Mouse (Mus musculus) regulatory T cell (primary cell): Measurements from ENCODE around the gene Olfr134.
"Not testable (repeated sequence)": the region's sequence is repeated elsewhere in the genome, so short reads cannot be mapped to it uniquely, and the experiment has no call there.

Experiments
- in situ Hi-C: fragments of 300-600 bp; cut with MboI, MseI; formaldehyde crosslinking; loops from one replicate; pipeline ENCODE4 v1.15.1; 2025; ENCODE audit warnings: high pct_unique_total_duplicates

Olfr134 gene

DNA sequence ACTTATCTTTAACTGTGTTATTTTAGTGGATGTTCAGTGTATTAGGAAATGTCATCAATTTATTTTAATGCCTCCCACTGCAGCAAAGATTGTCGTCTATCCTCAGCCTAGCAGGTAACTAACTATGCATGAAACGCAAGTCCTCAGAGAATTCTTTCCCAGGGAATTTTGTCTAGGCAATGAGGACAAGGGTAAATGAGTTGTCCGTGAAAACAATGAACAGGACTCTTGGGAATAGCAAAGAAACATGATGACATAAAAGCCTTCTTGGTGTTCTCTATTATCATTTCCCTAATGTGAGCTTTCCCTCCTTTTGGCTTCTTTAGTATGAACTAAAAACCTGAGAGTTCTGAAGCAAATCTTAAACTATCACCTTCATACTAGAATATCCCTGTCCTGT is at the start of gene Olfr134:
Gene Olfr134 (plus strand): TSS at position 301 of the 400 bp plus-strand sequence.
- in situ Hi-C loops = no loop called here

DNA sequence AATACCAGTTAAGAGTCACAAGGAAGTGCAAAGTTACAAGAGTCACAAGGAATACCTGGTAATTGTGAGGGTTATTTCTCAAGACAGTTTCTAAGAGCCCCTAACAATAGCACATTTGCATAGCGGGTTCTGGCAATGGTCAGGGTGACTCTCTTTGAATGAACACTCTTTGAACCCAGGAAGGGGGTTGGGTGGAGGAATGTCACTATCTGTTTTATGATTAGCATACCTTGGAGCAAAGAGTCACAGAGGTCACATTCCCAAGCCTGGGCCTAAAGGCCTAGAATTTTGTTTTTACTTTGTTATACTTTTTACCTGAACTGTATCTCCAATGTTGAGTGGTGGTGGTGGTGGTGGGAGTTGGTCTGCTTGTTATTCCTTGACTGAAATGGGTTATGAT is 47.0 kb upstream of the Olfr134 start:
- in situ Hi-C loops = not testable (repeated sequence)

DNA sequence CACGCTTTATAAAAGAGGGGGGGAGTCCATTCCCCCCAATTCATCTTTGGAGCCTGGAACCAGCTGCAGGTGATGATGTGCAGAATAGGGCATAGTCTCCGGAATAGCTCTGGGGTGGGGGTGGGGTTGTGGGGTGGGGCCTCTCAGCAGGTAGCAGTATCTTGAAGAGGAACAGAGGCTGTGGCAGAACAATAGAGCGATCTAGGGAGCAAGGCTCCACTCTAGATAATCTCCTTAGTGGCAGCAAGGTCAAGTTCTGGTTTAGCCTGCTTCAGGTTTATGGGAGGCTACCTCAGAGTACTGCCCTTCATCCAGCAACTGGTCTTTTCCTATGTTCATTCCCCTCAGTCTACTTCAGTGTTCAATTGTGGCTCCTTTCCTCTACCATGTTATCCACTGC is 45.8 kb upstream of the Olfr134 start:
- in situ Hi-C loops = not testable (repeated sequence)

DNA sequence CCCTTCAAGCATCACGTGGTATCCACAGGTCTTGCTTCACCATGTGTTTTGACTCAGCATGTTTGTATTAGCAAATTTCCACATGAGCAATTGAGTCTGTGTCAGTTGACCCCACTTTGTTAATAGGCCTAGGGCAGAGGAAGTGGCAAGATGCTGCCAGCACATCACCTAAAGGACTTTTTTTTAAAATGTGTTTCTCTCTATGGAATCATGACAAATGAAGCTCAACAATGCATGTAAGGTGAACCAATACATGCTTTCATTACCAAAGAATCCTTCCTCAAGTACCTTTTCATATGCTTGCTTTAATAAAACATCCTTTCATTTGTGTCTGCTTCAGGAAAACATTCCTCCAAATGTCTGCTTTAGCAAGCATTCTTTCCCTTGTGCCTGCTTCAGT is 36.8 kb upstream of the Olfr134 start, which contains the start of gene Olfr132:
Gene Olfr132 (minus strand): TSS at position 101 of the 400 bp plus-strand sequence.
- in situ Hi-C loops = no loop called here

DNA sequence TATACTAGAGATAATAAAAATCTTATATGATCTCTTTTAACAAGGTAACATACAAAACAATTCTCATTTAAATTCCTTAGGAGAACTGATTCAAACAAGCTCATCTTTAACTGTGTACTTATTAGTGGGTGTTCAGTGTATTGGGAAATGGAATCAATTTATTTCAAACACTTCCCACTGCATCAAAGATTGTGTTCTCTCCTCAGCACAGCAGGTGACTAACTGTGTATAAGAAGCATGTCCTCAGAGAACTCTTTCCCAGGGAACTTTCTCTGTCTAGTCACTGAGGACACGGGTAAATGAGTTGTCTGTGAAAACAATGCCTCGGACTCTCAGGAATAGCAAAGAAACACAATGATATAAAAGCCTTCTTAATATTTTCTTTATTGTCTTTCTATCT is 26.2 kb upstream of the Olfr134 start, which contains the start of gene Olfr133:
Gene Olfr133 (plus strand): TSS at position 301 of the 400 bp plus-strand sequence.
- in situ Hi-C loops = no loop called here

DNA sequence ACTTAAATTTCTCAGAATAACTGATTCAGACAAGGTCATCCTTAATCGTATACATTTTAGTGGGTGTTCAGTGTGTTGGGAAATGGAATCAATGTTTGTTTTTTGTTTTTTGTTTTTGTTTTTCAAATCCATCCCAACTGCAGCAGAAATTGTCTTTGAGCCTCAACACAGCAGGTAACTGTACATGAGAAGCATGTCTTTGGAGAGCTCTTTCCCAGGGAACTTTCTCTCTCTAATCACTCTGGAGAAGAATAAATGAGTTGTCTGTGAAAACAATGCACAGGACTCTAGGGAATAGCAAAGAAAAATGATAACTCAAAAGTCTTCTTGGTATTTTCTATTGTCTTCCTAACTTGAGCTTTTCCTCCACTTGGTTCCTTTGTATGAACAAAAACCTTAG is 32.8 kb downstream of the Olfr134 start, which contains the start of gene Olfr135:
Gene Olfr135 (plus strand): TSS at position 301 of the 400 bp plus-strand sequence.
- in situ Hi-C loops = no loop called here
